Mouse (Mus musculus): ENCODE measurements at regions not wholly inside any gene's neighbourhood (a gene's known extent, or its start where the extent isn't known, plus 50 kb on each side); places are given as distances from the start of the nearest gene placed in this dataset.

- H3K36me3 ChIP-seq (ENCODE audit: control insufficient read depth, insufficient read depth, low read length, poor library complexity, severe bottlenecking), result no peaks in the 10 kb centered on the region
- H3K27ac ChIP-seq (ENCODE audit: insufficient read depth, low read length), result peak overlapping the region; percentile 90
- no peaks in the 10 kb centered on the region for H3K27me3 ChIP-seq (ENCODE audit: control insufficient read depth, insufficient read depth, low read length, poor library complexity, severe bottlenecking)
- H3K4me3 ChIP-seq (ENCODE audit: low read depth, low read length), result no peak overlapping the region
- no peaks in the 10 kb centered on the region for H3K4me1 ChIP-seq (ENCODE audit: control insufficient read depth, insufficient read depth, low read length)
- H3K9ac ChIP-seq (ENCODE audit: low read depth, poor library complexity, severe bottlenecking), result no peak overlapping the region
- H3K9me3 ChIP-seq (replicated peaks; ENCODE audit: control insufficient read depth, insufficient read depth, low read length, poor library complexity, severe bottlenecking), result no peaks in the 10 kb centered on the region
- no peak for TF ChIP-seq CTCF (IDR thresholded peaks at IDR 0.05; ENCODE audit: low read depth, low read length)
- TF ChIP-seq POLR2A (IDR thresholded peaks at IDR 0.05; ENCODE audit: insufficient read depth, low read length), result no peak
- no peak for TF ChIP-seq EP300 (IDR thresholded peaks at IDR 0.05; ENCODE audit: insufficient read depth, low read depth, low read length)
These were observed 734.1 kb upstream of the Chordc1 start for GRCm38 (mm10) chr9:17557611-17558370.

GRCm38 (mm10) chr9:17567784-17568518 lies 724.0 kb upstream of the Chordc1 start:
- H3K4me3 ChIP-seq (ENCODE audit: low read depth, low read length), result no peak overlapping the region
- H3K9me3 ChIP-seq (replicated peaks; ENCODE audit: control insufficient read depth, insufficient read depth, low read length, poor library complexity, severe bottlenecking), result no peaks in the 10 kb centered on the region
- H3K36me3 ChIP-seq (ENCODE audit: control insufficient read depth, insufficient read depth, low read length, poor library complexity, severe bottlenecking), result no peaks in the 10 kb centered on the region
- no peak overlapping the region for H3K27ac ChIP-seq (ENCODE audit: insufficient read depth, low read length)
- no peak overlapping the region for H3K9ac ChIP-seq (ENCODE audit: low read depth, poor library complexity, severe bottlenecking)
- H3K4me1 ChIP-seq (ENCODE audit: control insufficient read depth, insufficient read depth, low read length), result no peaks in the 10 kb centered on the region
- TF ChIP-seq POLR2A (IDR thresholded peaks at IDR 0.05; ENCODE audit: insufficient read depth, low read length) (no peak), CTCF (IDR thresholded peaks at IDR 0.05; ENCODE audit: low read depth, low read length) (no peak), EP300 (IDR thresholded peaks at IDR 0.05; ENCODE audit: insufficient read depth, low read depth, low read length) (no peak)
- H3K27me3 ChIP-seq (ENCODE audit: control insufficient read depth, insufficient read depth, low read length, poor library complexity, severe bottlenecking), result no peaks in the 10 kb centered on the region

GRCm38 (mm10) chr9:17587558-17587957 lies 704.4 kb upstream of the Chordc1 start:
- Histone ChIP-seq H3K4me1 (ENCODE audit: control insufficient read depth, insufficient read depth, low read length) (no peaks in the 10 kb centered on the region), H3K36me3 (ENCODE audit: control insufficient read depth, insufficient read depth, low read length, poor library complexity, severe bottlenecking) (no peaks in the 10 kb centered on the region), H3K4me3 (ENCODE audit: low read depth, low read length) (no peak overlapping the region), H3K9ac (ENCODE audit: low read depth, poor library complexity, severe bottlenecking) (no peak overlapping the region), H3K9me3 (replicated peaks; ENCODE audit: control insufficient read depth, insufficient read depth, low read length, poor library complexity, severe bottlenecking) (no peaks in the 10 kb centered on the region), H3K27me3 (ENCODE audit: control insufficient read depth, insufficient read depth, low read length, poor library complexity, severe bottlenecking) (no peaks in the 10 kb centered on the region), H3K27ac (ENCODE audit: insufficient read depth, low read length) (no peak overlapping the region)
- TF ChIP-seq EP300 (IDR thresholded peaks at IDR 0.05; ENCODE audit: insufficient read depth, low read depth, low read length), result no peak
- TF ChIP-seq CTCF (IDR thresholded peaks at IDR 0.05; ENCODE audit: low read depth, low read length), result no peak
- no peak for TF ChIP-seq POLR2A (IDR thresholded peaks at IDR 0.05; ENCODE audit: insufficient read depth, low read length)

- Histone ChIP-seq H3K9ac (ENCODE audit: low read depth, poor library complexity, severe bottlenecking) (no peak overlapping the region), H3K4me3 (ENCODE audit: low read depth, low read length) (no peak overlapping the region), H3K27ac (ENCODE audit: insufficient read depth, low read length) (no peak overlapping the region), H3K9me3 (replicated peaks; ENCODE audit: control insufficient read depth, insufficient read depth, low read length, poor library complexity, severe bottlenecking) (no peaks in the 10 kb centered on the region), H3K27me3 (ENCODE audit: control insufficient read depth, insufficient read depth, low read length, poor library complexity, severe bottlenecking) (no peaks in the 10 kb centered on the region), H3K4me1 (ENCODE audit: control insufficient read depth, insufficient read depth, low read length) (no peaks in the 10 kb centered on the region), H3K36me3 (ENCODE audit: control insufficient read depth, insufficient read depth, low read length, poor library complexity, severe bottlenecking) (no peaks in the 10 kb centered on the region)
- no peak for TF ChIP-seq EP300 (IDR thresholded peaks at IDR 0.05; ENCODE audit: insufficient read depth, low read depth, low read length)
These were observed 703.9 kb upstream of the Chordc1 start for GRCm38 (mm10) chr9:17587968-17588550.

- no peaks in the 10 kb centered on the region; the same call in 1 of the 2 replicates for H3K9me3 ChIP-seq (replicated peaks; ENCODE audit: control insufficient read depth, insufficient read depth, low read length, poor library complexity, severe bottlenecking)
- H3K4me3 ChIP-seq (ENCODE audit: low read depth, low read length), result no peak overlapping the region
- H3K27me3 ChIP-seq (ENCODE audit: control insufficient read depth, insufficient read depth, low read length, poor library complexity, severe bottlenecking), result no peaks in the 10 kb centered on the region
- no peak overlapping the region for H3K27ac ChIP-seq (ENCODE audit: insufficient read depth, low read length)
- H3K36me3 ChIP-seq (ENCODE audit: control insufficient read depth, insufficient read depth, low read length, poor library complexity, severe bottlenecking), result no peaks in the 10 kb centered on the region
- no peak overlapping the region for H3K9ac ChIP-seq (ENCODE audit: low read depth, poor library complexity, severe bottlenecking)
- TF ChIP-seq POLR2A (IDR thresholded peaks at IDR 0.05; ENCODE audit: insufficient read depth, low read length) (no peak), CTCF (IDR thresholded peaks at IDR 0.05; ENCODE audit: low read depth, low read length) (no peak)
- H3K4me1 ChIP-seq (ENCODE audit: control insufficient read depth, insufficient read depth, low read length), result no peaks in the 10 kb centered on the region
These were observed 680.8 kb upstream of the Chordc1 start for GRCm38 (mm10) chr9:17611146-17611545.

GRCm38 (mm10) chr9:17642513-17642912 lies 649.4 kb upstream of the Chordc1 start:
- no peaks in the 10 kb centered on the region for H3K4me1 ChIP-seq (ENCODE audit: control insufficient read depth, insufficient read depth, low read length)
- no peaks in the 10 kb centered on the region for H3K36me3 ChIP-seq (ENCODE audit: control insufficient read depth, insufficient read depth, low read length, poor library complexity, severe bottlenecking)
- TF ChIP-seq POLR2A (IDR thresholded peaks at IDR 0.05; ENCODE audit: insufficient read depth, low read length) (no peak), CTCF (IDR thresholded peaks at IDR 0.05; ENCODE audit: low read depth, low read length) (no peak), EP300 (IDR thresholded peaks at IDR 0.05; ENCODE audit: insufficient read depth, low read depth, low read length) (no peak)
- no peak overlapping the region for H3K27ac ChIP-seq (ENCODE audit: insufficient read depth, low read length)
- no peak overlapping the region for H3K9ac ChIP-seq (ENCODE audit: low read depth, poor library complexity, severe bottlenecking)
- no peak overlapping the region for H3K4me3 ChIP-seq (ENCODE audit: low read depth, low read length)
- H3K9me3 ChIP-seq (replicated peaks; ENCODE audit: control insufficient read depth, insufficient read depth, low read length, poor library complexity, severe bottlenecking), result no peaks in the 10 kb centered on the region; the same call in 1 of the 2 replicates
- no peaks in the 10 kb centered on the region for H3K27me3 ChIP-seq (ENCODE audit: control insufficient read depth, insufficient read depth, low read length, poor library complexity, severe bottlenecking)
